Mouse (Mus musculus) kidney, embryonic 16.5 days (tissue): ENCODE measurements around the gene Stk19. TPM values are rescaled to one million over a fixed set of nuclear protein-coding genes. Genes with fewer than 3 reads are reported as not detected.
"Not testable (repeated sequence)": the region's sequence is repeated elsewhere in the genome, so short reads cannot be mapped to it uniquely, and the experiment has no call there.

Experiments
- ATAC-seq: fragments of 200-750 bp; cut with Nextera tagmentation; 2 replicates; pipeline ENCODE4 v1.8.0; 2017; ENCODE audit warnings: moderate TSS enrichment; ENCODE audit not compliant: low FRiP score, low TSS enrichment
- H3K27ac ChIP-seq: fragments of 300-500 bp; sonication (generic); 2 replicates; pipeline ENCODE4 v1.5.1; 2014; ENCODE audit warnings: low read length
- H3K27me3 ChIP-seq: fragments of 300-500 bp; sonication (generic); 2 replicates; pipeline ENCODE4 v1.6.1; 2014; ENCODE audit warnings: low read length, control low read depth, mixed read lengths; ENCODE audit not compliant: insufficient read depth
- H3K36me3 ChIP-seq: fragments of 300-500 bp; sonication (generic); 2 replicates; pipeline ENCODE4 v1.6.1; 2014; ENCODE audit warnings: low read length, control low read depth, mixed read lengths; ENCODE audit not compliant: insufficient read depth
- H3K4me1 ChIP-seq: fragments of 300-500 bp; sonication (generic); 2 replicates; pipeline ENCODE4 v1.6.1; 2014; ENCODE audit warnings: low read length, control low read depth, mixed read lengths; ENCODE audit not compliant: insufficient read depth
- H3K4me2 ChIP-seq: fragments of 300-500 bp; sonication (generic); replicated peaks from 2 replicates; pipeline ENCODE4 v1.6.1; 2014; ENCODE audit warnings: low read depth, low read length
- H3K4me3 ChIP-seq: fragments of 300-500 bp; sonication (generic); 2 replicates; pipeline ENCODE4 v1.5.1; 2014; ENCODE audit warnings: mild to moderate bottlenecking, low read length
- H3K9ac ChIP-seq: fragments of 300-500 bp; sonication (generic); replicated peaks from 2 replicates; pipeline ENCODE4 v1.6.1; 2014; ENCODE audit warnings: low read length
- H3K9me3 ChIP-seq: fragments of 300-500 bp; sonication (generic); 2 replicates; pipeline ENCODE4 v1.6.1; 2016; ENCODE audit warnings: low read length, control low read depth
- WGBS: fragments of 180-500 bp; shearing (Covaris S2); extraction: QIAGEN DNeasy Blood & Tissue Kit; methylation state at CpG from one replicate; pipeline ENCODE4 v1.1.7; 2014; 5-methylcytosine and 5-hydroxymethylcytosine counted together
- polyA plus RNA-seq: library from polyadenylated mRNA; unstranded; fragments of >200 nt; fragmentation: Nextera tagmentation; extraction: Ambion mirVana; gene quantifications from 2 replicates; pipeline ENCODE4 v1.2.1, GENCODE M21; 2015

Stk19 gene
- polyA plus RNA-seq, 1 experiment from 2014 or later, result 31.7 TPM

DNA sequence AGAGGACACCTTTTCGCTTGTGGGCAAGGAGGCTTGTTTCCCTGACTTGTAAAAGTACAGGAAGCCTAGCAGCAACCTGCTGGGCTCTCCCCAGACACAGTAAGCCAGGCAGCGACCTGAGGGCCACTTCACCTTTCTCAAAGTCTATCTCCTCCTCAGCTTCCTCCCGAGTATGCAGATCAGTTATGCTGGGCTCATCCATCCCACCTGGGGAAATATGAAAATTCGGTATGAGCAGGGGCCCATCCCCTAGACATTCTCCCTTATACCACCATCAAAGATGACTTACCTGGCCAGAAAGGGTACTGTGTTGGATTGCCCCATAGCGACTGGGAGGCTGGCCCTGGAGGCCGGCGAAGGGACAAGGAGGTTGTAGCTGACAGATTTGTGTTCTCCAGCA is 10.9 kb upstream of the Stk19 start:
- no peak overlapping the region for H3K4me2 ChIP-seq
- no peak overlapping the region for H3K27ac ChIP-seq
- no peak overlapping the region for H3K9ac ChIP-seq
- peaks cover 54% of the 10 kb centered on the region for H3K36me3 ChIP-seq
- no peak overlapping the region for H3K4me3 ChIP-seq
- no peak for ATAC-seq
- H3K9me3 ChIP-seq, result no peaks in the 10 kb centered on the region
- no peaks in the 10 kb centered on the region for H3K27me3 ChIP-seq
- WGBS, result 95% methylated on average over 7 of the region's 7 CpGs
- H3K4me1 ChIP-seq, result peaks cover 16% of the 10 kb centered on the region

DNA sequence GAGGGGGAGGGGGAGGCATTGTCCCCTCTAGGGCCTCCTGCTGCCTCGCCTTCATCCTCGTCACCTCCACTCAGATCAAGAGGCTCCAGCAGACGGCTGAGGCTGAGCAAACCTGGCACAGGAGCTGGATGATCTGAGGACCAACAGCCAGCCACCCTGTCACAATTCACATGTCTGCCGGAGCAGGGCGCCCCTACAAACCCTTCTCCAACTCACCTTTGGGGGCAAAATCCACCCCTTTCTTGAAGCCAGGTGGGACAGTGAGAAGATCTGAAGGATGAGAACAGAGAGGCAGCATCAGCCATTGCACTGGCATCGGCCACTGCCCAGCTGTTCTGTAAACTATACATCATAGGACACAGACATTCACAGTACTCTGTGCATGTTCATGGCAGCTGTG is 10.4 kb upstream of the Stk19 start:
- peaks cover 55% of the 10 kb centered on the region for H3K36me3 ChIP-seq
- no peak overlapping the region for H3K9ac ChIP-seq
- H3K9me3 ChIP-seq, result no peaks in the 10 kb centered on the region
- H3K27me3 ChIP-seq, result no peaks in the 10 kb centered on the region
- no peak overlapping the region for H3K4me3 ChIP-seq
- 91% methylated on average over 6 of the region's 6 CpGs for WGBS
- H3K4me2 ChIP-seq, result no peak overlapping the region
- H3K27ac ChIP-seq, result no peak overlapping the region
- peaks cover 16% of the 10 kb centered on the region for H3K4me1 ChIP-seq
- ATAC-seq, result no peak

DNA sequence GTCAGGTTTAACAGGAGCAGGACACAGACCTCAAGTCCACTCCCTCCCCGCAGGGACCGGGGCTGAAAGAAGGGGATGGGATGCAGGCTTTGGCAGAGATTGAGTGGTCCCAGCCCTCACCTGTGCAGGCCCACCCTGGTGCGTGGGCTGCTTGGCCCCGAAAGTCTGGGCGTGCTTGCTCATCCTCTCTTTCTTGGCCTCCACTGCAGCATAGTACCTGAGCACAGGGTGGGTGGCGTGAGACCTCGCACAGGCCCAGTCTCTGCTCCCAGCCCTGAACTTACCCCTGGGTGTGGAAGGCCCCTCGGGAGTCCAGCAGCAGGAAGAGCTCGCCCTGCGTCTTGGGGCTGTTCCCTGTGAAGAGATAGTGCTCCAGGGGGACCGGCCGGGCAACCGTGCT is 8.1 kb upstream of the Stk19 start:
- H3K36me3 ChIP-seq, result peaks cover 76% of the 10 kb centered on the region
- peaks cover 7% of the 10 kb centered on the region for H3K4me1 ChIP-seq
- no peak overlapping the region for H3K9ac ChIP-seq
- H3K27me3 ChIP-seq, result no peaks in the 10 kb centered on the region
- no peaks in the 10 kb centered on the region for H3K9me3 ChIP-seq
- H3K4me2 ChIP-seq, result no peak overlapping the region
- no peak overlapping the region for H3K27ac ChIP-seq
- WGBS, result 93% methylated on average over 13 of the region's 13 CpGs
- no peak overlapping the region for H3K4me3 ChIP-seq
- ATAC-seq, result no peak

DNA sequence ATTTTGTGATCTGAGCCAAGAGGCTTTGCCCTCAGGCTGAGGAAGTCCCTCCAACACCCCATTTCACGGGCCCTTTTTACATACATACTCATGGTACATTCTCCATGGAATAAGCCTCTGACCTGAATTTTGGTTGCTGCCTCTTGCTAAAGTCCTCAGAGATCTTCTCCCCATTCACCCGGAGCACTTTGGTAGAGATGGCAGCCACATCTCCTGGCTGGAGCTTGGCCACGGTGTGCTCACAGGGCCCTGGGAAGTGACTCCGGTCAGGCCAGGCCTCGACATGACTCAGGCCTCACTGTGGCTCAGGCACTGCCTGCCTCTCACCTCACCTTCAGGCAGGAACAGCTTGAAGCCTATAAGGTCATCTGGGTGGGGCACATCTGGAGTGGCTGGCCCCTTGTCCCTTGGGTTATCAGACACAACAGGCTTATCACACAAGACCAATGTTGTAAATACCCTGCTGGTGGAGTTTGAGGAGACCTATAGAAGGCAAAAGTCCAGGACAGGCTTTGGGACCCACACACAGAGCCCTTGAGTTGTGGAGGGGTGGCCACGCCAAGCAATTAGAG is 4.1 kb upstream of the Stk19 start:
- WGBS, result 85% methylated on average over 6 of the region's 6 CpGs
- no peak overlapping the region for H3K27ac ChIP-seq
- no peak overlapping the region for H3K9ac ChIP-seq
- no peaks in the 10 kb centered on the region for H3K9me3 ChIP-seq
- peaks cover 13% of the 10 kb centered on the region for H3K4me1 ChIP-seq
- no peak overlapping the region for H3K4me2 ChIP-seq
- no peaks in the 10 kb centered on the region for H3K27me3 ChIP-seq
- H3K36me3 ChIP-seq, result peaks cover 61% of the 10 kb centered on the region
- ATAC-seq, result no peak
- no peak overlapping the region for H3K4me3 ChIP-seq

DNA sequence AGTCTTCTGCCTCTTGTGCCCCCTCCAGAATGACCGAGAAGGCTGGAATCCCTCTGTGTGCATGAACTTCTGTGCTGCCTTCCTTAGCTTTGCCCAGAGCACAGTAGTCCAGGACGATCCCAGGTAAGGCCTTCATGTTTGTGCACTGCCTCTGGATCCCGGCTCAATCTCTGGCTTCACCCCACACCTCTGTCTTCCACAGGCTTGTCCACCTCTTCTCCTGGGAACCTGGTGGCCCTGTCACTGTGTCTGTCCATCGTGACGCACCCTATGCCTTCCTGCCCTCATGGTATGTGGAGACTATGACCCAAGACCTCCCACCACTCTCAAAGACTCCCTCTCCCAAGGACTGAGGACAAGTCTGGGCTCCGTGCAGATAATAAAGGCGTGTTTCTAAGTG is 2.0 kb upstream of the Stk19 start:
- H3K9me3 ChIP-seq, result no peaks in the 10 kb centered on the region
- ATAC-seq, result no peak
- no peak overlapping the region for H3K9ac ChIP-seq
- H3K4me2 ChIP-seq, result no peak overlapping the region
- peaks cover 16% of the 10 kb centered on the region for H3K4me1 ChIP-seq
- H3K27ac ChIP-seq, result no peak overlapping the region
- peaks cover 43% of the 10 kb centered on the region for H3K36me3 ChIP-seq
- no peaks in the 10 kb centered on the region for H3K27me3 ChIP-seq
- H3K4me3 ChIP-seq, result no peak overlapping the region
- WGBS, result 87% methylated on average over 7 of the region's 7 CpGs

DNA sequence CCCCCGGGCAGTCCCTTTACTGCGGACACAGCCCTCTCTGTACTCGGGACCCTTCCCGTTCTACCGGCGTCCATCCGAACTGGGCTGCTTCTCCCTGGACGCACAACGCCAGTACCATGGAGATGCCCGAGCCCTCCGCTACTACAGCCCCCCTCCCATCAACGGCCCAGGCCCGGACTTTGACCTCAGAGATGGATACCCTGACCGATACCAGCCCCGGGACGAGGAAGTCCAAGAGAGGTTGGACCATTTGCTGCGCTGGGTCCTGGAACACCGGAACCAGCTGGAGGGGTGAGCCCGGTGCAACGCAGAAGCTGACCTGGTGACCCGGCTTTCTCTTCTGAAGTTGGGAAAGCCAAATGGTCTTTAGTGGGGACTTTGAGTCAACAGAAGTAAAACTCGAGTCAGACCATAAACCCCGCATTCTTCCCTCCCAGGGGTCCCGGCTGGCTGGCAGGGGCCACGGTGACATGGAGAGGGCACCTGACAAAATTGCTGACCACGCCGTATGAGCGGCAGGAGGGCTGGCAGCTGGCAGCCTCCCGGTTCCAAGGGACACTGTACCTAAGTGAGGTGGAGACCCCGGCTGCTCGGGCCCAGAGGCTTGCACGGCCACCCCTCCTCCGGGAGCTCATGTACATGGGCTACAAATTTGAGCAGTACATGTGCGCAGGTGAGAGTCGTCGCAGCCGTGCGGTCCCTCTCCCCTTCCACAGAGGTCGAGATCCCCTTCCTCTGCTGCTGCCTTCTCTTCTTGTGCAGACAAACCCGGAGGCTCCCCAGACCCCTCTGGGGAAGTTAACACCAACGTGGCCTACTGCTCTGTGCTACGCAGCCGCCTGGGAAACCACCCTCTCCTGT is 949 bp upstream of the Stk19 start:
- H3K9ac ChIP-seq, result peak overlapping the region; percentile 87
- peak overlapping the region; percentile 97 for H3K4me2 ChIP-seq
- H3K27me3 ChIP-seq, result no peaks in the 10 kb centered on the region
- ATAC-seq, result peak; percentile 7; the same call in 1 of the 2 replicates
- H3K27ac ChIP-seq, result peak overlapping the region; percentile 78
- peaks cover 33% of the 10 kb centered on the region for H3K36me3 ChIP-seq
- H3K9me3 ChIP-seq, result no peaks in the 10 kb centered on the region
- H3K4me1 ChIP-seq, result peaks cover 16% of the 10 kb centered on the region
- 21% methylated on average over 41 of the region's 43 CpGs for WGBS
- H3K4me3 ChIP-seq, result peak overlapping the region; percentile 74

DNA sequence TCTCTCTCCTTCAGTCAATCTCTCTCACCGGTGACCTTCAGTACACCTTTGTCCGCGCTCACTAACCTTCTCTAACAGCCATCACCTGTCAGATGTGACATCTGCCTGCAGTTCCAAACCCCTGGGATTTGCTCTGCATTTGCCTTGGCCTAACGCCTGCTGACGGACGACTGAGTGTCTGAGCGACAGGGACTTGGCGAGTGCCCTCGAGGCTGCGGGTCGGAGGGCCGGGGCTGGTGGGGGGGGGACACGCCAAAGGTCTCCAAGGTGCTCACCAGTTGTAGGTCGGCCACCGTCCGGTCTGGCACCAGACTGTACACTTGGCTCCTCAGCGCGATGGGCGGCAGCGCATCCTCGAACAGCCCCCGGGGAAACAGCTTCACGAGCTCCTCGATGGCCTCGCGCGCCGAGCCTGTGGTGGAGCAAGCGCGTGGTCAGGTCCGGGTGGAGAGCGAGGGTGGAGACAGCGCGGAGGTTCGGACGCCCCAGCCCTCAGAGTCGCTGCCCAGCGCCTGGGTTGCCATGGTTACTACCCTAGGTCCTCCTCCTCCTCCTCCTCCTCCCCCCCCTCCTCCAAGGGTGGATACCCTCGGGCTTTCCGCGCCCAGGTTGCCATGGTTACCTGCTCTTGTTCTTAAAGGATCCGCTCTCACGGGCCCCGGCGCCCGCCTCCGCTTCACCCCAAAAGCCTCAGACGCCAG is 440 bp downstream of the Stk19 start:
- peaks cover 31% of the 10 kb centered on the region for H3K36me3 ChIP-seq
- peak; percentile 67 for ATAC-seq
- H3K9me3 ChIP-seq, result no peaks in the 10 kb centered on the region
- peak overlapping the region; percentile 80 for H3K27ac ChIP-seq
- peak overlapping the region; percentile 87 for H3K9ac ChIP-seq
- 4% methylated on average over 45 of the region's 48 CpGs for WGBS
- peaks cover 16% of the 10 kb centered on the region for H3K4me1 ChIP-seq
- peak overlapping the region; percentile 97 for H3K4me2 ChIP-seq
- H3K4me3 ChIP-seq, result peak overlapping the region; percentile 74
- no peaks in the 10 kb centered on the region for H3K27me3 ChIP-seq

DNA sequence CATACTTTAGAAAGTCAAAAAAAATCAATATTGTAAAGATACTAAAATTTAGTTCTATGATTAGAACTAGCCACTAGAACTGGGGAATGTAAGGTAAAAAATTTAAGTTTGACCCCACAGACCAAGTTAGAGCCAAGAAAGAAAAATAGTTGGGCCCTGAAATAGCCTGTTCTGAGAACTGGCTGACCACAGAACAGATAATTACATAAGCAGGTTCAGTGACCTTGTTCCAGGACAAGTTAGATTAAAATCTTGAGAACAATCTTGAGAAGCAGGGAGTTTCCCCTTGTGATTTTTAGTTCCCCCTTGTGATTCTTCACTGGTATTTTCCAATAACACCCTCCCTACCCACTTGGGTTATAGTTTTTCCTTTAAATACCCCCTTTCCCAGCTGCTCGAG is 6.0 kb downstream of the Stk19 start:
- ATAC-seq, result not testable (repeated sequence)

DNA sequence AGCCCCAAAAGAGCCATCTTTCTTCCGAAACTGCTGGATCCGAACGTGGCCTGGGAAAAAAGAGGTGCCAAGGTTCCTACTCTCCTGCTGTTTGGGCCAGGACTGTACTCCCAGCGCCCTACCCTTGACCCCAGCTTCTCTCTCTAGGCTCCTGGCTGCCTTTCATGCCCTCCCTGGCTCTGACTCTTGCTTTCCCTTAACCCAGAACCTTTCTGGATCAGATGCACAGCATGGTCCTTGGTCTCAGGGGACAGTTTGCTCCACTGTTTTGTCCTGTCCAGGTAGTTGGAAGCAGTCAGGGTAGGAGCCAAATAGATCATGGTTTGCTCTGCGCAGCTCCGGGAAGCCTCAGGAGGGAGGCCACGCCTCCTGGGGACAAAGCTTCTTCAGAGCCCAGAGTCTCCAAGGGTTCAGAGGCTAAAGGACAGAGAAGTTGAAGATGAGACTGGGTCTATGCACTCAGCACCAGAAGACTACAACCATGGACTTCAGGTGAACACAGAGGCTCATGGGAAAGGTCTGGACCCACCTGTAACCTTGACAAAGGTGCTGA is 21.9 kb downstream of the Stk19 start:
- Histone ChIP-seq H3K4me1 (no peaks in the 10 kb centered on the region), H3K36me3 (no peaks in the 10 kb centered on the region), H3K9me3 (no peaks in the 10 kb centered on the region), H3K27ac (no peak overlapping the region), H3K4me2 (no peak overlapping the region), H3K9ac (no peak overlapping the region), H3K27me3 (no peaks in the 10 kb centered on the region), H3K4me3 (no peak overlapping the region)
- no peak for ATAC-seq
- 74% methylated on average over 7 of the region's 7 CpGs for WGBS

More for the DNA sequence above, 6.0 kb downstream of the Stk19 start:
- not testable (repeated sequence) for H3K27me3 ChIP-seq, H3K9ac ChIP-seq, H3K4me1 ChIP-seq, H3K27ac ChIP-seq, H3K4me2 ChIP-seq, H3K4me3 ChIP-seq, H3K9me3 ChIP-seq
- WGBS, result 82% methylated on average over 1 of the region's 1 CpGs
- H3K36me3 ChIP-seq, result peaks cover 52% of the 10 kb centered on the region
